Mouse (Mus musculus) heart, postnatal 0 days (tissue): ENCODE data around the gene Pax7.

Source experiments
- CTCF ChIP-seq: IDR thresholded peaks from 2 replicates; pipeline ENCODE4 v1.5.1; 2016; ENCODE audit warnings: antibody characterized with exemption, control low read depth, low read depth
- EP300 ChIP-seq: IDR thresholded peaks from 2 replicates; pipeline ENCODE4 v1.6.1; 2016; ENCODE audit warnings: antibody characterized with exemption, low read depth

DNA sequence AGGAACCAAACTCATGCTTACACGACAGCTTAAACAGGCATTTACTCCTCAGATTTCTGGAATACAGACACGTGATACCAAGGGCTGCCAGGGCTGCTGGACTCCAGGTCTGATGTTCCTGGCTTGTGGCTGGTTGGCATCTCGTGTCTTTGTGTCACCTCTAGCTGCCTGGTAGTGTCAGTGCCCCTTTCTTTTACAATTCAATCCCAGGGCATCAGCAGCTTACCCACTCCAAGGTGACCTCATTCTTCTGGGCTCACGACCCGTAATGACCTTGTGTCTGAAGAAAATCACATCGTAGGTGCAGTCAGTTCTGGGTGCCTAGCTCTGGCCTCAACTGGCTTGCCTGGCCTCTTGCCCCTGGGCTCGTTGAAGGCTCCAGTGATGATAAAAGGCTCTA is 46.0 kb upstream of the Pax7 start:
- TF ChIP-seq CTCF (no peak), EP300 (no peak)
